Mouse (Mus musculus) skeletal muscle tissue, postnatal 0 days (tissue): ENCODE data around the gene Dnase1l2. TPM values are rescaled to one million over a fixed set of nuclear protein-coding genes. Genes with fewer than 3 reads are reported as not detected.

Experiments
- polyA plus RNA-seq: library from polyadenylated mRNA; unstranded; fragments of >200 nt; fragmentation: Nextera tagmentation; extraction: Ambion mirVana; gene quantifications from 2 replicates; pipeline ENCODE4 v1.2.1, GENCODE M21; 2015

The Dnase1l2 gene
- 0.87 and 2.3 TPM in 2 replicates for polyA plus RNA-seq

GRCm38 (mm10) chr17:24442632-24443155 lies at the start of gene Dnase1l2:
TSS of gene Dnase1l2 (minus strand) at chr17:24443105.

GRCm38 (mm10) chr17:24488186-24488661 lies 45.3 kb upstream of the Dnase1l2 start, which contains the start of gene Caskin1:
TSS of gene Caskin1 (plus strand) at chr17:24488601.

GRCm38 (mm10) chr17:24478663-24479380 lies 35.9 kb upstream of the Dnase1l2 start, which contains the start of gene Mlst8:
TSS of gene Mlst8 (minus strand) at chr17:24479078.

GRCm38 (mm10) chr17:24473612-24474275 lies 30.8 kb upstream of the Dnase1l2 start, which contains the start of gene Bricd5:
TSS of gene Bricd5 (plus strand) at chr17:24473884.

GRCm38 (mm10) chr17:24469910-24470602 lies 27.2 kb upstream of the Dnase1l2 start, which contains the start of the genes E4f1 and Pgp:
TSS of gene E4f1 (minus strand) at chr17:24470313.
TSS of gene Pgp (plus strand) at chr17:24470392.

GRCm38 (mm10) chr17:24426471-24427169 lies 16.3 kb downstream of the Dnase1l2 start, which contains the start of gene Eci1:
TSS of gene Eci1 (plus strand) at chr17:24426641.

GRCm38 (mm10) chr17:24414230-24414976 lies 28.5 kb downstream of the Dnase1l2 start, which contains the start of gene Rnps1:
TSS of gene Rnps1 (plus strand) at chr17:24414565.

Other genes with a start within 250 kb of the Dnase1l2 start
- 2.4 and 3.2 TPM in 2 replicates for gene Tbc1d24, start 237.5 kb downstream of the Dnase1l2 start, polyA plus RNA-seq
- gene Ntn3, start 233.6 kb downstream of the Dnase1l2 start, polyA plus RNA-seq: 1.9 and 2.1 TPM in 2 replicates
- gene Tedc2, start 222.3 kb downstream of the Dnase1l2 start, polyA plus RNA-seq: 3.7 and 4.5 TPM in 2 replicates
- 8.0 and 9.4 TPM in 2 replicates for gene Ccnf, start 191.6 kb downstream of the Dnase1l2 start, polyA plus RNA-seq
- not detected in 2 replicates for gene Abca17, start 92.0 kb downstream of the Dnase1l2 start, polyA plus RNA-seq
- gene Abca3, start 91.2 kb downstream of the Dnase1l2 start, polyA plus RNA-seq: 4.2 and 5.4 TPM in 2 replicates
- 110 and 113 TPM in 2 replicates for gene Rnps1, start 28.5 kb downstream of the Dnase1l2 start, polyA plus RNA-seq
- gene Eci1, start 16.5 kb downstream of the Dnase1l2 start, polyA plus RNA-seq: 213 and 235 TPM in 2 replicates
- gene E4f1, start 27.2 kb upstream of the Dnase1l2 start, polyA plus RNA-seq: 13.3 and 13.6 TPM in 2 replicates
- 56.2 and 57.5 TPM in 2 replicates for gene Pgp, start 27.3 kb upstream of the Dnase1l2 start, polyA plus RNA-seq
- gene Bricd5, start 30.8 kb upstream of the Dnase1l2 start, polyA plus RNA-seq: 0.40 TPM in 1 of 2 replicates, not detected in the other
- gene Mlst8, start 36.0 kb upstream of the Dnase1l2 start, polyA plus RNA-seq: 8.4 and 8.8 TPM in 2 replicates
- gene Caskin1, start 45.5 kb upstream of the Dnase1l2 start, polyA plus RNA-seq: 0.29 and 0.34 TPM in 2 replicates
- gene Traf7, start 84.8 kb upstream of the Dnase1l2 start, polyA plus RNA-seq: 43.2 and 46.8 TPM in 2 replicates
- gene Rab26, start 91.1 kb upstream of the Dnase1l2 start, polyA plus RNA-seq: 0.39 and 0.69 TPM in 2 replicates
- gene Pkd1, start 106.7 kb upstream of the Dnase1l2 start, polyA plus RNA-seq: 12.6 TPM in 2 replicates
- 25.6 and 31.9 TPM in 2 replicates for gene Tsc2, start 189.5 kb upstream of the Dnase1l2 start, polyA plus RNA-seq
- gene Nthl1, start 189.6 kb upstream of the Dnase1l2 start, polyA plus RNA-seq: 11.1 TPM in 2 replicates
- gene Slc9a3r2, start 207.2 kb upstream of the Dnase1l2 start, polyA plus RNA-seq: 38.9 and 45.6 TPM in 2 replicates
- gene Npw, start 215.4 kb upstream of the Dnase1l2 start, polyA plus RNA-seq: not detected in 2 replicates
- gene Zfp598, start 226.6 kb upstream of the Dnase1l2 start, polyA plus RNA-seq: 9.0 and 11.7 TPM in 2 replicates
- 0.11 TPM in 1 of 2 replicates, not detected in the other for gene Syngr3, start 246.8 kb upstream of the Dnase1l2 start, polyA plus RNA-seq